8 mouse cellular contexts compared by ENCODE assay signal in genomic region chr14:54553454-54553974, GRCm38 (mm10). TPM values are rescaled to one million over a fixed set of nuclear protein-coding genes. Genes with fewer than 3 reads are reported as not detected.
A peak's percentile ranks its signal among the peaks of the same experiment; 100 is the strongest.
DNase-seq lines count a peak whose midpoint lies in the region; ATAC-seq lines count a peak whose summit lies in the region.

No protein-coding gene starts in this region.

- ATAC-seq in megakaryocyte, adult 5-6 weeks (ENCODE audit: poor library complexity, severe bottlenecking): no peak
- ATAC-seq in hindbrain, embryonic 14.5 days (ENCODE audit: low FRiP score): 0 out of 2 replicates have a peak, but pooled peaks have one; percentile 5
- no peak for ATAC-seq in liver, embryonic 15.5 days (ENCODE audit: insufficient read depth)

- 4% methylated on average over 21 of the region's 21 CpGs for WGBS in hindbrain, embryonic 14.5 days
- 2% methylated on average over 21 of the region's 21 CpGs for WGBS in liver, embryonic 15.5 days (ENCODE audit: insufficient replicate concordance)

- H3K9ac ChIP-seq in hindbrain, embryonic 14.5 days: peak overlapping the region; percentile 60
- H3K9ac ChIP-seq in liver, embryonic 15.5 days: peak overlapping the region; percentile 84

- H3K4me1 ChIP-seq in megakaryocyte, embryonic 14.5 days: peaks cover 22% of the 10 kb centered on the region
- H3K4me1 ChIP-seq in hindbrain, embryonic 14.5 days (replicated peaks; ENCODE audit: control insufficient read depth, insufficient read depth, low read length): 0 out of 2 replicates have a peak, but pooled peaks cover 6% of the 10 kb centered on the region
- H3K4me1 ChIP-seq in liver, embryonic 15.5 days (replicated peaks): peaks cover 31% of the 10 kb centered on the region

- H3K36me3 ChIP-seq in megakaryocyte, embryonic 14.5 days (replicated peaks; ENCODE audit: low read length): peaks cover 36% of the 10 kb centered on the region
- H3K36me3 ChIP-seq in hindbrain, embryonic 14.5 days (replicated peaks; ENCODE audit: control insufficient read depth, insufficient read depth): 0 out of 2 replicates have a peak, but pooled peaks cover 9% of the 10 kb centered on the region
- H3K36me3 ChIP-seq in liver, embryonic 15.5 days (replicated peaks): peaks cover 37% of the 10 kb centered on the region

- peak overlapping the region; percentile 82 for H3K4me2 ChIP-seq in hindbrain, embryonic 14.5 days (replicated peaks)
- H3K4me2 ChIP-seq in liver, embryonic 15.5 days: peak overlapping the region; percentile 98

- peak; percentile 70 for DNase-seq in c-Kit-positive CD71-positive TER-119-negative erythroid progenitor cells, embryonic 14.5 days (ENCODE audit: low read depth)
- peak; percentile 48 for DNase-seq in hindbrain, embryonic 14.5 days (ENCODE audit: low spot score)
- peak; percentile 45 to 73 for DNase-seq in spleen, postnatal 4 days (ENCODE audit: low spot score in 2 of 2)
- DNase-seq in left cerebral cortex, postnatal 4 days: no peak
- no peak for DNase-seq in cerebellum, postnatal 36 days

- no peaks in the 10 kb centered on the region for H3K27me3 ChIP-seq in megakaryocyte, embryonic 14.5 days (replicated peaks)
- H3K27me3 ChIP-seq in hindbrain, embryonic 14.5 days (ENCODE audit: control insufficient read depth, insufficient read depth, low read length): no peaks in the 10 kb centered on the region
- H3K27me3 ChIP-seq in liver, embryonic 15.5 days: no peaks in the 10 kb centered on the region

- no peak overlapping the region for H3K27ac ChIP-seq in hindbrain, embryonic 14.5 days
- peak overlapping the region; percentile 99 for H3K27ac ChIP-seq in liver, embryonic 15.5 days (replicated peaks)

- H3K9me3 ChIP-seq in megakaryocyte, embryonic 14.5 days: no peaks in the 10 kb centered on the region
- H3K9me3 ChIP-seq in hindbrain, embryonic 14.5 days (ENCODE audit: control insufficient read depth, low read length): no peaks in the 10 kb centered on the region
- H3K9me3 ChIP-seq in liver, embryonic 15.5 days (replicated peaks): no peaks in the 10 kb centered on the region

- intact Hi-C loops in left cerebral cortex, postnatal 4 days (cut with DNase I): no loop called here

- H3K4me3 ChIP-seq in megakaryocyte, embryonic 14.5 days (replicated peaks): peak overlapping the region; percentile 95
- peak overlapping the region; percentile 49 for H3K4me3 ChIP-seq in hindbrain, embryonic 14.5 days (replicated peaks; ENCODE audit: low read length)
- H3K4me3 ChIP-seq in liver, embryonic 15.5 days (replicated peaks): peak overlapping the region; percentile 77

RNA-seq across cellular contexts. Expression of gene Haus4, which starts 0.9 kb away (rescaled TPM):
- 1.1 and 21.3 TPM in 2 replicates for polyA plus RNA-seq in megakaryocyte, embryonic 14.5 days (2012; ENCODE audit: insufficient read depth, low replicate concordance)
- 43.9 and 48.7 TPM in 2 replicates for total RNA-seq in megakaryocyte, adult 5-6 weeks (2015)
- 50.6 and 51.6 TPM in 2 replicates for total RNA-seq in megakaryocyte, adult 5-6 weeks (2017)
- polyA plus RNA-seq in hindbrain, embryonic 14.5 days (2014; fragmentation: Nextera tagmentation; extraction: Ambion mirVana): 15.3 and 15.7 TPM in 2 replicates
- polyA plus RNA-seq in liver, embryonic 15.5 days (2015; fragmentation: Nextera tagmentation; extraction: Ambion mirVana): 33.7 and 34.1 TPM in 2 replicates
- total RNA-seq in left cerebral cortex, postnatal 4 days (2021): 1 to 10 TPM; 8.1 to 9.1 TPM

RNA-seq across cellular contexts. Expression of gene Ajuba, which starts 23.8 kb away (rescaled TPM):
- 1.0 and 2.6 TPM in 2 replicates for polyA plus RNA-seq in megakaryocyte, embryonic 14.5 days (2012; ENCODE audit: insufficient read depth, low replicate concordance)
- total RNA-seq in megakaryocyte, adult 5-6 weeks (2015): 0.11 and 0.54 TPM in 2 replicates
- 0.57 and 0.73 TPM in 2 replicates for total RNA-seq in megakaryocyte, adult 5-6 weeks (2017)
- polyA plus RNA-seq in hindbrain, embryonic 14.5 days (2014; fragmentation: Nextera tagmentation; extraction: Ambion mirVana): 3.2 and 5.0 TPM in 2 replicates
- 5.6 TPM in 2 replicates for polyA plus RNA-seq in liver, embryonic 15.5 days (2015; fragmentation: Nextera tagmentation; extraction: Ambion mirVana)
- total RNA-seq in left cerebral cortex, postnatal 4 days (2021): 1 to 10 TPM; 4.2 TPM

RNA-seq across cellular contexts. Expression of gene Prmt5, which starts 36.2 kb away (rescaled TPM):
- 45.3 and 47.2 TPM in 2 replicates for polyA plus RNA-seq in megakaryocyte, embryonic 14.5 days (2012; ENCODE audit: insufficient read depth, low replicate concordance)
- total RNA-seq in megakaryocyte, adult 5-6 weeks (2015): 14.7 and 26.0 TPM in 2 replicates
- 15.3 and 22.6 TPM in 2 replicates for total RNA-seq in megakaryocyte, adult 5-6 weeks (2017)
- 90.0 and 99.7 TPM in 2 replicates for polyA plus RNA-seq in hindbrain, embryonic 14.5 days (2014; fragmentation: Nextera tagmentation; extraction: Ambion mirVana)
- polyA plus RNA-seq in liver, embryonic 15.5 days (2015; fragmentation: Nextera tagmentation; extraction: Ambion mirVana): 25.1 and 26.3 TPM in 2 replicates
- 10 to 100 TPM; 93.2 to 99.2 TPM for total RNA-seq in left cerebral cortex, postnatal 4 days (2021)

RNA-seq across cellular contexts. Expression of gene 4931414P19Rik, which starts 52.3 kb away (rescaled TPM):
- 13.3 and 53.7 TPM in 2 replicates for polyA plus RNA-seq in megakaryocyte, embryonic 14.5 days (2012; ENCODE audit: insufficient read depth, low replicate concordance)
- 4.3 and 4.8 TPM in 2 replicates for total RNA-seq in megakaryocyte, adult 5-6 weeks (2015)
- 4.1 and 4.9 TPM in 2 replicates for total RNA-seq in megakaryocyte, adult 5-6 weeks (2017)
- 3.1 and 3.7 TPM in 2 replicates for polyA plus RNA-seq in hindbrain, embryonic 14.5 days (2014; fragmentation: Nextera tagmentation; extraction: Ambion mirVana)
- 1.9 and 2.9 TPM in 2 replicates for polyA plus RNA-seq in liver, embryonic 15.5 days (2015; fragmentation: Nextera tagmentation; extraction: Ambion mirVana)
- total RNA-seq in left cerebral cortex, postnatal 4 days (2021): 1 to 10 TPM; 3.2 to 4.4 TPM

Comparison
In these comparisons a context has a peak if more than half of its experiments do, and no peak if none do; other contexts are left out.
1. DNase-seq: peak in c-Kit-positive CD71-positive TER-119-negative erythroid progenitor cells, embryonic 14.5 days (single experiment), hindbrain, embryonic 14.5 days (single experiment) and spleen, postnatal 4 days (2 of 2); none in left cerebral cortex, postnatal 4 days (single experiment) and cerebellum, postnatal 36 days (0 of 2).
2. Peak in every context shown above with its lines, with median percentiles within 50 percentile points of each other: H3K4me3 ChIP-seq.